Mouse (Mus musculus): ENCODE data around the gene 2610528J11Rik.

DNA sequence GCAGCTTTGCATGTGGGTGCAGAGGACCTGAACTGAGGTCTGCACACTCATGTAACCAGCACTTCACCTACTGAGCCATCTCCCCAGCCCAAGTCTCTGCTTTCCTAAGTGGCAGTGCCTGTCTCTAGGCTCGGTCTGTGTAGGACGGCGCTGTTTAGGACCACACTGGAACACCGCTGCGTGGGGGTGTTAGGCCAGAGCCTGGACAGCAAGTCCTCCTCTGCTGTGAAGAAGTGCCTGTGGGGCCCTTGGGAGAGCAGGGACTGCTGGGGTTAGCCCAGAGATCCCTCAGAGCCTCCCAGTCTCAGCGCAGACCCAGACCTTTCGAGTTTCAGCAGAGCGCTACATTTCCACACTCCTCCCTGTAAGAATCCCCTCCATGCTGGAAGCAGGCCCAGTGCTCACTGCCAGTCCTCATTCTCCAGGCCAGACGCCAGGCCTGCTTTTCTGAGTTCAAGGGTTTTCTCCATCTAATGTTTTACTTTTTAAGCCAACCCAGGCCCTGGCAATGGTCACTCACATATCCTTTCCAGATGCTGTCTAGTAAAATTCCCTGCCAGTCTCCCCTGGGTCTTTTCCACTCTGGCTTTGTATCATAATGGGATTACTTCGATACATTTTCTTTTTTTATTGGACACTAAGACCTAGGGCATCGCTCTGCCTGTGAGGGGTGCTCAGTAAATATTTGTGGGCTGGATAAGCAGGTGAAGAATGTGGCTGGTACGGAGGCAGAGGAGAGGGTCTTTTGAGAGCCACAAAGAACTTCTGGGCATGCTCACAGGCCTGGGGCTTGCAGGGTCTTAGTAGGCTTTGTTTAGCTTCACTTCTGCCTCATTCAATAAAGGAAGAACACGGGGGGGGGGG lies 37.5 kb downstream of the 2610528J11Rik start:
- TF ChIP-seq CTCF (IDR thresholded peaks at IDR 0.05; ENCODE audit: control insufficient read depth, insufficient read depth, insufficient replicate concordance, low read depth, low read length) (no peak), POLR2A (IDR thresholded peaks at IDR 0.05; ENCODE audit: control insufficient read depth, low read depth, low read length) (no peak)
